Mouse (Mus musculus) hindbrain, embryonic 16.5 days (tissue): ENCODE measurements around the gene Myo5a. TPM values are rescaled to one million over a fixed set of nuclear protein-coding genes. Genes with fewer than 3 reads are reported as not detected.

Experiments used
- ATAC-seq: fragments of 200-750 bp; cut with Nextera tagmentation; 2 replicates; pipeline ENCODE4 v1.8.0; 2017; ENCODE audit warnings: moderate TSS enrichment, moderate library complexity
- H3K27ac ChIP-seq: fragments of 300-500 bp; sonication (generic); 2 replicates; pipeline ENCODE4 v1.5.1; 2014; ENCODE audit warnings: low read depth, mild to moderate bottlenecking, control low read depth, low read length, moderate library complexity
- H3K27me3 ChIP-seq: fragments of 300-500 bp; sonication (generic); replicated peaks from 2 replicates; pipeline ENCODE4 v1.6.1; 2014; ENCODE audit warnings: low read length; ENCODE audit not compliant: control insufficient read depth, insufficient read depth
- H3K36me3 ChIP-seq: fragments of 300-500 bp; sonication (generic); 2 replicates; pipeline ENCODE4 v1.6.1; 2014; ENCODE audit warnings: mild to moderate bottlenecking, low read length, moderate library complexity, mixed read lengths; ENCODE audit not compliant: control insufficient read depth, insufficient read depth
- H3K4me1 ChIP-seq: fragments of 300-500 bp; sonication (generic); 2 replicates; pipeline ENCODE4 v1.6.1; 2014; ENCODE audit warnings: low read depth, low read length; ENCODE audit not compliant: control insufficient read depth, insufficient read depth
- H3K4me2 ChIP-seq: fragments of 300-500 bp; sonication (generic); 2 replicates; pipeline ENCODE4 v1.6.1; 2014; ENCODE audit warnings: mild to moderate bottlenecking, low read length, control low read depth, moderate library complexity
- H3K4me3 ChIP-seq: fragments of 300-500 bp; sonication (generic); 2 replicates; pipeline ENCODE4 v1.5.1; 2014; ENCODE audit warnings: mild to moderate bottlenecking, low read length, control low read depth, moderate library complexity
- H3K9ac ChIP-seq: fragments of 300-500 bp; sonication (generic); 2 replicates; pipeline ENCODE4 v1.6.1; 2014; ENCODE audit warnings: low read depth, mild to moderate bottlenecking, control low read depth, low read length, moderate library complexity
- H3K9me3 ChIP-seq: fragments of 300-500 bp; sonication (generic); 2 replicates; pipeline ENCODE4 v1.6.1; 2014; ENCODE audit warnings: mild to moderate bottlenecking, low read length, moderate library complexity; ENCODE audit not compliant: control insufficient read depth
- WGBS: fragments of 180-500 bp; shearing (Covaris S2); extraction: QIAGEN DNeasy Blood & Tissue Kit; methylation state at CpG from one replicate; pipeline ENCODE4 v1.1.7; 2014; 5-methylcytosine and 5-hydroxymethylcytosine counted together
- polyA plus RNA-seq: library from polyadenylated mRNA; unstranded; fragments of >200 nt; fragmentation: Nextera tagmentation; extraction: Ambion mirVana; gene quantifications from 2 replicates; pipeline ENCODE4 v1.2.1, GENCODE M21; 2015

Gene Myo5a
- 23.6 and 26.8 TPM in 2 replicates for polyA plus RNA-seq

DNA sequence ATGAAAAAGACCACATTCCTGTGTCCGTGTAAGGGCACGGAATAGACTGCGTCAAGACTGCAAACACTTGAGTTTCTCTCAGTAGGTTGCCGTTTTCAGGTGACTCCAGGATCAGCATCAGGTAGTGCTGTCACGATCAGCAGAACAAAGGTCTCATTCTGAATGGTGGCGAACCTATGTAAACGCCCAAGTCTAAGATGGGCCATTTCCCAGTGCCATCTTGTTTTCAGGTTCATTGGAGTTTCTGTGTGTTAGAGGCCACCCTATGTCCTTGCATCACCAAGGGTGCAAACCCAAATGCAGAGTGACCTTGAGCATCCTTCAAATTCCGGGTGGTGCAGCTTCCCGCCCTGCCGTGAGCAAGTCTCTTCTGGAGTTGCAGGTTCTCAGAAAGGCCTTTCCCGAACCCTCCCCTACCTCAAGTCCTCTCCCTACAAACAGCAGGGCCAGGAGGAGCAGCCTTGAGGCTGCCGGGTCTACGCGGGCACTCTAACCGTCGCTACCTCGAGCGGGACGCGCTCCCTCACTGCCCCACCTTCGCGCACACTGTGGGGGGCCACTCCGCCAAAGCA lies at the start of gene Myo5a:
Gene Myo5a, plus strand, starts transcription at position 559 of the 572 bp plus-strand sequence.
- WGBS: 20% methylated on average over 23 of the region's 23 CpGs
- ATAC-seq: no peak; the same call in 1 of the 2 replicates
- H3K4me2 ChIP-seq: peak within 1 kb of the TSS; percentile 69

GRCm38 (mm10) chr9:75022546-75022945 lies 48.3 kb upstream of the Myo5a start:
- Histone ChIP-seq H3K36me3 (peaks cover 34% of the 10 kb centered on the region), H3K4me1 (no peaks in the 10 kb centered on the region), H3K9me3 (no peaks in the 10 kb centered on the region), H3K27me3 (no peaks in the 10 kb centered on the region), H3K27ac (no peak overlapping the region), H3K9ac (no peak overlapping the region), H3K4me2 (no peak overlapping the region), H3K4me3 (no peak overlapping the region)
- WGBS: 90% methylated on average over 7 of the region's 7 CpGs
- no peak for ATAC-seq

More for the DNA sequence above, at the start of gene Myo5a:
- H3K27ac ChIP-seq: peak within 1 kb of the TSS; percentile 97
- H3K27me3 ChIP-seq: no peaks in the 10 kb centered on the region
- peak within 1 kb of the TSS; percentile 76 for H3K4me3 ChIP-seq
- H3K9me3 ChIP-seq: no peaks in the 10 kb centered on the region
- peaks cover 12% of the 10 kb centered on the region for H3K4me1 ChIP-seq
- no peaks in the 10 kb centered on the region for H3K36me3 ChIP-seq
- H3K9ac ChIP-seq: peak within 1 kb of the TSS; percentile 96

DNA sequence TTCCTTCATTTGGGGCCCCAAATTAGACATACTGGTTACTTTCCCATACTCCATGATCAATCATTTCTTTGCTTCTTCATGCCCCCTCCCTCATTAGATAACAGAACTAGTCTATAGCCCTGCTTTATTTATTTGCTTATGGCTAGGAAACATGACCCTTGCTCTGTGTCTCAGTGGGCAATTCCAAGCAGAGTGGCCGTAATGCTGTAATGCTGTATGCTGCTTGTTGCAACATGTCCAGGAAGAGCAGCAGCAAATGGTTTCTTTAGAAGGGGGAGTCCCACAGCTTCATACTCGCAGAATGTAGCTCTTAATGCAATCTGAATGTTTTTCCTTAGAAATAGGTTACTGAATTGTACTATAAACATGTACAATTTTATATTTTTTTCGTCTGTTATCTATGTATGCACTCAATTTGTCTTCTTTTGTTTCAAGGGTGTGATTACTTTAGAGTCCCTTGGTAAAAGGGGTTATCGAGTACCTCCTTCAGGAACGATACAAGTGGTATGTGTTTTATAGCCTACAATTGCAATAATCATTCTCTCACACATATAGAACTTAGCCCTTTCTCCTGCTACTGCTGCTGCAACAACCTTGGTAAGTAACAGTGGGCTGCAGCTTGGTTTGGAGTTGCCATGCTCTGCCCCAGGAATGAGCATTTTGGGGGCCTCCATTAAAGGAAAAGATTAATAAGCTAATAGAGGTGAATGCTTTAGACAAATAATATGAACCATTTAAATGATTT lies 47.5 kb upstream of the Myo5a start:
- Histone ChIP-seq H3K9me3 (no peaks in the 10 kb centered on the region), H3K27me3 (no peaks in the 10 kb centered on the region), H3K36me3 (peaks cover 30% of the 10 kb centered on the region), H3K4me2 (no peak overlapping the region), H3K27ac (no peak overlapping the region), H3K9ac (no peak overlapping the region), H3K4me3 (no peak overlapping the region), H3K4me1 (no peaks in the 10 kb centered on the region)
- no peak for ATAC-seq
- WGBS: 84% methylated on average over 5 of the region's 5 CpGs

DNA sequence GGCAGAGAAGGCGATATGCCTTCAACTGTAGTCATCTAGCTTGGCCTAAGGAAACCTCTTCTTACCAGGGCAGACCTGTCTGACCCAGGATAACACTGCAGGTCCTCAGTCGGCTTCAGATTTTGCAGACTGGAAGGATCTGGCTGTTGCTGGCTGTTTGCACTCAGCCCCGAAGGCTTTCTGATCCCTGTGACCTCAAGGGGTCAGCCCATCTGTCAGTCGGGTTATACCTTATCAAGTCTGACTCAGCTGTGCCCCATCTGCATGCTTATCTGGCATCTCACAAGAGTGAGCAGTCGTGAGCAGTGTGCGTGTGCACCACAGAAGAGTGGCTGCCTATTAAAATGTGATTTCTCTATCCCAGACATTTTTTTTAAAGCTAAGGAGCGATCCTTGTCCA lies 46.7 kb upstream of the Myo5a start:
- no peak overlapping the region for H3K4me3 ChIP-seq
- no peaks in the 10 kb centered on the region for H3K9me3 ChIP-seq
- WGBS: 58% methylated on average over 7 of the region's 7 CpGs
- no peak overlapping the region for H3K9ac ChIP-seq
- H3K4me1 ChIP-seq: no peaks in the 10 kb centered on the region
- no peaks in the 10 kb centered on the region for H3K27me3 ChIP-seq
- no peak overlapping the region for H3K4me2 ChIP-seq
- H3K27ac ChIP-seq: no peak overlapping the region
- no peak for ATAC-seq
- peaks cover 28% of the 10 kb centered on the region for H3K36me3 ChIP-seq

DNA sequence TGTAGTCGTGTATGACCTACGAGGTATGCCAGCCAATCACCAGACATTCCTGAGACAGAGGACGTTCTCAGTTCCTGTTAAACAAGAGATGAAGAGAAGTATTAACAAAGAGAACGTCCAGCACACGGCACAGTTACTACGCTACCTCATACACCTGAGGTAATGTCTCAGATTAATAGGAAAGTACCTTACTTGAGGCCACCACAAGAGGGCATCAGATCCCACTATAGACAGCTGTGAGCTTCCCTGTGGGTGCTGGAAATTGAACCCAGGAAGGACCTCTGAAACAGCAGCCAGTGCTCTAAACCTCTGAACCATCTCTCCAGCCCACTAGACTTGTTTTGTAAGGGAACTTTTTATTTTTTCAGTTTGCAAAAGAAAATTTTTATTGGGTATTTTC lies 45.1 kb upstream of the Myo5a start:
- Histone ChIP-seq H3K27me3 (no peaks in the 10 kb centered on the region), H3K4me1 (no peaks in the 10 kb centered on the region), H3K36me3 (peaks cover 18% of the 10 kb centered on the region; the same call in 1 of the 2 replicates), H3K9me3 (no peaks in the 10 kb centered on the region), H3K4me3 (no peak overlapping the region), H3K9ac (no peak overlapping the region), H3K27ac (no peak overlapping the region), H3K4me2 (no peak overlapping the region)
- 72% methylated on average over 6 of the region's 6 CpGs for WGBS
- no peak for ATAC-seq

GRCm38 (mm10) chr9:75032408-75032807 lies 38.4 kb upstream of the Myo5a start:
- H3K4me3 ChIP-seq: no peak overlapping the region
- no peak overlapping the region for H3K9ac ChIP-seq
- no peak overlapping the region for H3K4me2 ChIP-seq
- H3K36me3 ChIP-seq: no peaks in the 10 kb centered on the region
- 77% methylated on average over 1 of the region's 1 CpGs for WGBS
- H3K9me3 ChIP-seq: no peaks in the 10 kb centered on the region
- no peak for ATAC-seq
- H3K27ac ChIP-seq: no peak overlapping the region
- H3K4me1 ChIP-seq: no peaks in the 10 kb centered on the region
- H3K27me3 ChIP-seq: no peaks in the 10 kb centered on the region

GRCm38 (mm10) chr9:75033141-75033540 lies 37.7 kb upstream of the Myo5a start:
- no peak overlapping the region for H3K27ac ChIP-seq
- H3K4me1 ChIP-seq: no peaks in the 10 kb centered on the region
- 47% methylated on average over 7 of the region's 7 CpGs for WGBS
- no peak for ATAC-seq
- no peaks in the 10 kb centered on the region for H3K9me3 ChIP-seq
- no peak overlapping the region for H3K9ac ChIP-seq
- H3K27me3 ChIP-seq: no peaks in the 10 kb centered on the region
- no peak overlapping the region for H3K4me3 ChIP-seq
- H3K36me3 ChIP-seq: no peaks in the 10 kb centered on the region
- H3K4me2 ChIP-seq: no peak overlapping the region

GRCm38 (mm10) chr9:75034691-75035090 lies 36.1 kb upstream of the Myo5a start:
- Histone ChIP-seq H3K4me1 (peaks cover 11% of the 10 kb centered on the region), H3K27me3 (no peaks in the 10 kb centered on the region), H3K4me3 (no peak overlapping the region), H3K9me3 (no peaks in the 10 kb centered on the region), H3K4me2 (no peak overlapping the region), H3K36me3 (no peaks in the 10 kb centered on the region), H3K9ac (no peak overlapping the region), H3K27ac (no peak overlapping the region)
- no peak for ATAC-seq
- 46% methylated on average over 1 of the region's 1 CpGs for WGBS

- H3K4me1 ChIP-seq: peaks cover 11% of the 10 kb centered on the region
- H3K36me3 ChIP-seq: no peaks in the 10 kb centered on the region
- H3K9me3 ChIP-seq: no peaks in the 10 kb centered on the region
- H3K4me3 ChIP-seq: no peak overlapping the region
- no peak overlapping the region for H3K27ac ChIP-seq
- no peak for ATAC-seq
- WGBS: 86% methylated on average over 4 of the region's 4 CpGs
- H3K4me2 ChIP-seq: no peak overlapping the region
- no peak overlapping the region for H3K9ac ChIP-seq
- H3K27me3 ChIP-seq: no peaks in the 10 kb centered on the region
Observed at GRCm38 (mm10) chr9:75035944-75036343, 34.9 kb upstream of the Myo5a start.
